Mouse (Mus musculus) neural tube, embryonic 15.5 days (tissue): ENCODE results near the gene Pom121. TPM values are rescaled to one million over a fixed set of nuclear protein-coding genes. Genes with fewer than 3 reads are reported as not detected.
"Not testable (repeated sequence)": the region's sequence is repeated elsewhere in the genome, so short reads cannot be mapped to it uniquely, and the experiment has no call there.

Source experiments
- ATAC-seq: fragments of 200-750 bp; cut with Nextera tagmentation; 2 replicates; pipeline ENCODE4 v1.8.0; 2017; ENCODE audit warnings: mild to moderate bottlenecking, moderate TSS enrichment, moderate library complexity; ENCODE audit not compliant: low FRiP score
- H3K27ac ChIP-seq: fragments of 300-500 bp; sonication (generic); replicated peaks from 2 replicates; pipeline ENCODE4 v1.5.1; 2015; ENCODE audit warnings: mild to moderate bottlenecking, inconsistent platforms
- H3K27me3 ChIP-seq: fragments of 300-500 bp; sonication (generic); replicated peaks from 2 replicates; pipeline ENCODE4 v1.6.1; 2015; ENCODE audit warnings: inconsistent platforms
- H3K36me3 ChIP-seq: fragments of 300-500 bp; sonication (generic); 2 replicates; pipeline ENCODE4 v1.6.1; 2015; ENCODE audit warnings: inconsistent platforms
- H3K4me1 ChIP-seq: fragments of 300-500 bp; sonication (generic); 2 replicates; pipeline ENCODE4 v1.6.1; 2015; ENCODE audit warnings: inconsistent platforms
- H3K4me2 ChIP-seq: fragments of 300-500 bp; sonication (generic); 2 replicates; pipeline ENCODE4 v1.6.1; 2015; ENCODE audit warnings: inconsistent platforms, mild to moderate bottlenecking, moderate library complexity
- H3K4me3 ChIP-seq: fragments of 300-500 bp; sonication (generic); replicated peaks from 2 replicates; pipeline ENCODE4 v1.5.1; 2015; ENCODE audit warnings: mild to moderate bottlenecking, inconsistent platforms
- H3K9ac ChIP-seq: fragments of 300-500 bp; sonication (generic); replicated peaks from 2 replicates; pipeline ENCODE4 v1.6.1; 2015; ENCODE audit warnings: mild to moderate bottlenecking, inconsistent platforms
- H3K9me3 ChIP-seq: fragments of 300-500 bp; sonication (generic); replicated peaks from 2 replicates; pipeline ENCODE4 v1.6.1; 2016; ENCODE audit warnings: inconsistent platforms
- WGBS: fragments of 180-500 bp; shearing (Covaris S2); methylation state at CpG from one replicate; pipeline ENCODE4 v1.1.7; 2015; ENCODE audit warnings: mixed read lengths; 5-methylcytosine and 5-hydroxymethylcytosine counted together
- polyA plus RNA-seq: library from polyadenylated mRNA; unstranded; fragments of >200 nt; fragmentation: Nextera tagmentation; extraction: Ambion mirVana; gene quantifications from 2 replicates; pipeline ENCODE4 v1.2.1, GENCODE M21; 2015

Gene Pom121
- polyA plus RNA-seq, 1 experiment from 2014 or later: 7.7 TPM

GRCm38 (mm10) chr5:135395826-135396225, 1.5 kb upstream of the Pom121 start:
- 56% methylated on average over 5 of the region's 5 CpGs for WGBS
- H3K4me2 ChIP-seq: no peak overlapping the region

GRCm38 (mm10) chr5:135383771-135384170, 10.6 kb downstream of the Pom121 start:
- Histone ChIP-seq H3K36me3 (peaks cover 96% of the 10 kb centered on the region), H3K9ac (no peak overlapping the region), H3K27me3 (no peaks in the 10 kb centered on the region), H3K9me3 (no peaks in the 10 kb centered on the region), H3K4me3 (no peak overlapping the region), H3K27ac (no peak overlapping the region), H3K4me1 (no peaks in the 10 kb centered on the region), H3K4me2 (no peak overlapping the region)
- no peak for ATAC-seq
- 86% methylated on average over 10 of the region's 10 CpGs for WGBS

More at GRCm38 (mm10) chr5:135395826-135396225, 1.5 kb upstream of the Pom121 start:
- no peak overlapping the region for H3K27ac ChIP-seq
- ATAC-seq: no peak
- peaks cover 13% of the 10 kb centered on the region for H3K36me3 ChIP-seq
- H3K27me3 ChIP-seq: no peaks in the 10 kb centered on the region
- no peaks in the 10 kb centered on the region for H3K9me3 ChIP-seq
- H3K9ac ChIP-seq: no peak overlapping the region
- H3K4me3 ChIP-seq: no peak overlapping the region
- peaks cover 27% of the 10 kb centered on the region for H3K4me1 ChIP-seq

DNA sequence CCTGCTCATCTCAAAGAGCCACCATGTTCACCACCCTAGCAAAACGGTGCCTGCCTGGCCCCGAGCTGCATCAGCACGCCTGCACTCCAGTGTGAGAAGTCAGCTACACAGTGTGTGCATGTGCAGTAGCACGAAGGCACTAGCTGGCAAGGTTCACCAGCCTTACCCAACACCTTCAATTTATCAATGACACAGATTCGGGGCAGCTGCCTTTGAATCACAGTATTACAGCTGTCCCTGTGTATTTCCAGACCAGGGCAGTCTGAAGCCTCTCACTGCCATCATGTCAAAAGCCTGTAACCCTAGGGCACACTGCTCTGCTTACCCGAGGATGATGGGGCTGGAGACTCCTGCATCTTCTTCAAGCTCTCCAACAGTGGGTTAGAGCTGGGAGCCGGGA, 11.6 kb downstream of the Pom121 start:
- H3K27ac ChIP-seq: no peak overlapping the region
- 92% methylated on average over 7 of the region's 7 CpGs for WGBS
- H3K4me2 ChIP-seq: no peak overlapping the region
- H3K36me3 ChIP-seq: peaks cover 96% of the 10 kb centered on the region
- H3K9ac ChIP-seq: no peak overlapping the region
- no peaks in the 10 kb centered on the region for H3K4me1 ChIP-seq
- no peaks in the 10 kb centered on the region for H3K9me3 ChIP-seq
- no peaks in the 10 kb centered on the region for H3K27me3 ChIP-seq
- no peak overlapping the region for H3K4me3 ChIP-seq
- ATAC-seq: no peak

GRCm38 (mm10) chr5:135381356-135381925, 12.9 kb downstream of the Pom121 start:
- ATAC-seq: no peak
- Histone ChIP-seq H3K9ac (no peak overlapping the region), H3K4me2 (no peak overlapping the region)

DNA sequence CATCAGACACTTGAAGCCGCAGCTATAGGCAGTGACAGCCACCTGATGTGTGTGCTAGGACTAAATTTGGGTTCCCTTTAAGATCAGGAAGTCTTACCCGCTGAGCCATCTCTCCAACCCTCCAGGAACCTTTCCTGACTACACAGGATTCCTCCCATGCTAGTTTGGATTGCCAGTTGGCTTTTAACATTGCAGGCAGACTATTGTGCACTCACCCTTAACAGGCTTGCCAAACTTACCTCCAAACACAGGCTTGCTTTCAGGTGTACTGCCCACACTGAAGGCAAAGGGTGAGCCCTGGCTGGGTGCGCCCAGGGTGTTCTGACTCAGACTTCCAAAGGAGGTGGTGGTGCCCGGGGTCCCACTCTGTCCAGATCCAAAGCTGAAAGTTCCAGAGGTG, 13.7 kb downstream of the Pom121 start:
- Histone ChIP-seq H3K4me3 (no peak overlapping the region), H3K27ac (no peak overlapping the region), H3K36me3 (peaks cover 92% of the 10 kb centered on the region), H3K4me2 (no peak overlapping the region), H3K9me3 (no peaks in the 10 kb centered on the region), H3K4me1 (no peaks in the 10 kb centered on the region), H3K27me3 (no peaks in the 10 kb centered on the region), H3K9ac (no peak overlapping the region)
- no peak for ATAC-seq
- 93% methylated on average over 4 of the region's 4 CpGs for WGBS

More at GRCm38 (mm10) chr5:135381356-135381925, 12.9 kb downstream of the Pom121 start:
- WGBS: 95% methylated on average over 10 of the region's 10 CpGs
- Histone ChIP-seq H3K27ac (no peak overlapping the region), H3K27me3 (no peaks in the 10 kb centered on the region), H3K36me3 (peaks cover 89% of the 10 kb centered on the region), H3K4me3 (no peak overlapping the region), H3K9me3 (no peaks in the 10 kb centered on the region), H3K4me1 (no peaks in the 10 kb centered on the region)

DNA sequence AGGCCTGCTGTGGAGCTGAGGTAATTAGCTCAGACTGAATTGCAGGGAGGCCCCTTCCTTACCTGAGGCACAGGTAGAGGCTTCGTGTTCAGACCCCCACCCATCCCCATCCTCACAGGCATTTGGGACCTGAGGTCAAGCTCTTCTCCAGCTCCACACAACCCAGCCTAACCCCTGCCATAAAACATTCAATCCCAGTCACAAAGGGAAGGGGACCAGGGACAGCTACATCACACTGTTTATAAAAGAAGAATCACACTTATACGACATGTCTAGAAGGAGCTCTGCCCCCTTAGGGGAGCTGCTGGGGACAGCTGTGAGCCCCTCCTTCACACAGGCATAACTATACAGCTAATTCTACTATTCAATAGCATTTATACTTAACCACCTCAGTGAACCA, 18.0 kb downstream of the Pom121 start:
- no peaks in the 10 kb centered on the region for H3K4me1 ChIP-seq
- no peak for ATAC-seq
- H3K9me3 ChIP-seq: no peaks in the 10 kb centered on the region
- no peaks in the 10 kb centered on the region for H3K27me3 ChIP-seq
- no peak overlapping the region for H3K27ac ChIP-seq
- no peak overlapping the region for H3K4me2 ChIP-seq
- no peak overlapping the region for H3K4me3 ChIP-seq
- WGBS: 60% methylated on average over 2 of the region's 2 CpGs
- H3K9ac ChIP-seq: no peak overlapping the region
- H3K36me3 ChIP-seq: peaks cover 87% of the 10 kb centered on the region

- H3K4me3 ChIP-seq: no peak overlapping the region
- 68% methylated on average over 8 of the region's 8 CpGs for WGBS
- H3K4me1 ChIP-seq: peaks cover 10% of the 10 kb centered on the region
- H3K9ac ChIP-seq: no peak overlapping the region
- H3K4me2 ChIP-seq: no peak overlapping the region
- H3K9me3 ChIP-seq: no peaks in the 10 kb centered on the region
- H3K36me3 ChIP-seq: peaks cover 75% of the 10 kb centered on the region
- no peaks in the 10 kb centered on the region for H3K27me3 ChIP-seq
- no peak overlapping the region for H3K27ac ChIP-seq
- ATAC-seq: no peak
Observed at GRCm38 (mm10) chr5:135375167-135375566, 19.2 kb downstream of the Pom121 start.

DNA sequence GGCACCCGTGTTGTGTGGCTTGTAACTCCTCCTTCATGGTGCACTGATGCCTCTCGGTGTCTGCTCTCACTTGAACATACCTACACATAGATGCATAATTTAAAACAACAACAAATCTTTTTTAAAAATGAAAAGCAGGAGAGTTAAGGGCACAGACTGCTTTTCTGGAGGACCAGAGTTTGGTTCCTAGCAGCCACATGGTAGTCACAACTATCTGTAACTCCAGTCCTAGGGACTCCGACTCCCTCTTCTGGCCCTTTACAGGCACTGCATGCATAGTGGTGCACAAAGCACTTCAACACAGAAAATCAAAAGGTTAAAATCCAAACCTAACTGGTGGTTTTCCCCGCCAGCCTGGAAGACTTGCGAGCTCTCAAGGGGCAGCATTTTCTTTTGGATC, 20.7 kb downstream of the Pom121 start:
- H3K4me2 ChIP-seq: no peak overlapping the region
- H3K9ac ChIP-seq: no peak overlapping the region
- H3K36me3 ChIP-seq: peaks cover 60% of the 10 kb centered on the region
- H3K4me3 ChIP-seq: no peak overlapping the region
- WGBS: 98% methylated on average over 5 of the region's 5 CpGs
- no peak overlapping the region for H3K27ac ChIP-seq
- H3K4me1 ChIP-seq: peaks cover 18% of the 10 kb centered on the region
- no peaks in the 10 kb centered on the region for H3K9me3 ChIP-seq
- ATAC-seq: no peak
- H3K27me3 ChIP-seq: no peaks in the 10 kb centered on the region

DNA sequence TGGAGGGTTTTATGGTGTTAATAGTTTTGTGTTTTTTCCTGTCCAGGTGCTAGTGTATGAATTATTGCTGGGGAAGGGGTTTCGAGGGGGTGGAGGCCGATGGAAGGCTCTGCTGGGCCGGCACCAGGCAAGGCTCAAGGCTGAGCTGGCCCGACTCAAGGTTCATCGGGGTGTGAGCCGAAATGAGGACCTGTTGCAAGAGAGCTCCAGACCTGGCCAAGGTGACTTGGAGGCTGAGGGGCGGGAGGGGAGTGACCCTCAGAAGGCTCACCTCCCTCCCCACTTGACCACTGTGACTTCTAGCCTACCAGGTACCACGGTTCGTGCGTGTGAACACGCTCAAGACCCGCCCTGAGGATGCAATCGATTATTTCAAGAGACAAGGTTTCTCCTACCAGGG, 23.2 kb downstream of the Pom121 start:
- H3K4me3 ChIP-seq: peak overlapping the region; percentile 94; the same call in 1 of the 2 replicates
- no peaks in the 10 kb centered on the region for H3K9me3 ChIP-seq
- H3K9ac ChIP-seq: no peak overlapping the region
- H3K27ac ChIP-seq: no peak overlapping the region
- peak overlapping the region; percentile 76 for H3K4me2 ChIP-seq
- ATAC-seq: no peak
- 95% methylated on average over 13 of the region's 13 CpGs for whole genome bisulfite sequencing
- H3K4me1 ChIP-seq: peaks cover 19% of the 10 kb centered on the region
- H3K36me3 ChIP-seq: peaks cover 43% of the 10 kb centered on the region
- H3K27me3 ChIP-seq: no peaks in the 10 kb centered on the region

- H3K4me3 ChIP-seq: peak within 1 kb of the TSS; percentile 94
- under 1% methylated on average over 61 of the region's 64 CpGs for WGBS
- peak; percentile 79 for ATAC-seq
Observed at GRCm38 (mm10) chr5:135369787-135370654, 24.3 kb downstream of the Pom121 start, which contains the start of gene Nsun5. TSS of gene Nsun5 (plus strand) at chr5:135369953.

DNA sequence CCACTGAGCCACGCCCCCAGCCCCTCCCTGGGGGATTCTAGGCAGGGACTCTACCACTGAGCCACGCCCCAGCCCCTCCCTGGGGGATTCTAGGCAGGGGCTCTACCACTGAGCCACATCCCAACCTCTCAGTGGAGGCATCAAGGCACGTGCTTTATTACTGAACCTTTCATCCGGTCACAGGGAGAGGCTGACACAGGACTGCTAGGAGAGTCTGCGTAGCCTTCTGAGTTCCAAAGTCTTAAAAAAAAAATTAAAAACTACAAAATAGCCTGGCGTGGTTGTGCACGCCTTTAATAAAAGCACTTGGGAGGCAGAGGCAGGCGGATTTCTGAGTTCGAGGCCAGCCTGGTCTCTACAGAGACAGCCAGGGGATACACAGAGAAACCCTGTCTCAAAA, 25.1 kb downstream of the Pom121 start:
- Histone ChIP-seq H3K36me3 (peaks cover 23% of the 10 kb centered on the region), H3K9ac (peak overlapping the region; percentile 84), H3K4me1 (peaks cover 19% of the 10 kb centered on the region), H3K4me2 (peak overlapping the region; percentile 76), H3K27ac (peak overlapping the region; percentile 82; the same call in 1 of the 2 replicates), H3K4me3 (peak overlapping the region; percentile 94)
- not testable (repeated sequence) for H3K9me3 ChIP-seq, ATAC-seq, H3K27me3 ChIP-seq
- 62% methylated on average over 9 of the region's 9 CpGs for WGBS

More at GRCm38 (mm10) chr5:135369787-135370654, 24.3 kb downstream of the Pom121 start, which contains the start of gene Nsun5:
- Histone ChIP-seq H3K4me1 (peaks cover 19% of the 10 kb centered on the region), H3K36me3 (peaks cover 31% of the 10 kb centered on the region), H3K27ac (peak within 1 kb of the TSS; percentile 82), H3K9me3 (no peaks in the 10 kb centered on the region), H3K4me2 (peak within 1 kb of the TSS; percentile 76), H3K9ac (peak within 1 kb of the TSS; percentile 84), H3K27me3 (no peaks in the 10 kb centered on the region)

DNA sequence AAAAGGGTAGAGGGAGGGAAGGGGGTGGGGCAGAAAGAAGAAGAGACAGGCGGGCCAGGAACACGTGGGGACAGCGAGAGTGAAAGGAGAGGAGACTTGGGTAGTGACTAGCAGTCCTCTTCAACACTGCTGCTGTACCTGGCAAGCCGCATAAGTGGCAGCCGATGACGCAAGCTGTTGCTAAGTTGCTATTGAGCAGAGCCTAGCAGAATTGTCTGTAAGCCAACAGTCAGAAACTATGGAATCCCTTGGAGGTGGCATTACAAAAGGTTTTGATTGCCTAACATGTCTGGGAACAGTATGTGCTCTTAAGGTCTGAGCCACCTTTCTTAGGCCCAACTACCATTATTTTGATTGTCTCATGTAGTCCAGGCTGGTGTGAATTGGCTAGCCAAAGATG, 26.0 kb downstream of the Pom121 start:
- H3K27ac ChIP-seq: no peak overlapping the region
- no peak overlapping the region for H3K4me2 ChIP-seq
- no peaks in the 10 kb centered on the region for H3K9me3 ChIP-seq
- H3K4me3 ChIP-seq: no peak overlapping the region
- peaks cover 22% of the 10 kb centered on the region for H3K4me1 ChIP-seq
- no peak overlapping the region for H3K9ac ChIP-seq
- no peaks in the 10 kb centered on the region for H3K27me3 ChIP-seq
- ATAC-seq: no peak
- H3K36me3 ChIP-seq: peaks cover 14% of the 10 kb centered on the region
- whole genome bisulfite sequencing: 88% methylated on average over 6 of the region's 6 CpGs
